Mouse (Mus musculus): Measurements from ENCODE around the gene Crlf1. TPM values are rescaled to one million over a fixed set of nuclear protein-coding genes. Genes with fewer than 3 reads are reported as not detected.

Gene Crlf1
- polyA plus RNA-seq, 1 experiment from 2014 or later: 30.7 TPM

- Histone ChIP-seq H3K27me3 (ENCODE audit: insufficient read depth, low read length) (no peaks in the 10 kb centered on the region), H3K4me1 (ENCODE audit: insufficient read depth, low read length) (peaks cover 11% of the 10 kb centered on the region), H3K27ac (ENCODE audit: low read length) (no peak overlapping the region), H3K36me3 (ENCODE audit: insufficient read depth, low read length) (no peaks in the 10 kb centered on the region), H3K9me3 (ENCODE audit: low read length) (no peaks in the 10 kb centered on the region), H3K9ac (replicated peaks; ENCODE audit: low read length) (0 out of 2 replicates have a peak overlapping the region, but pooled peaks have one; percentile 2), H3K4me3 (ENCODE audit: low read length) (no peak overlapping the region), H3K4me2 (replicated peaks; ENCODE audit: low read depth, low read length) (no peak overlapping the region)
- WGBS: 52% methylated on average over 5 of the region's 5 CpGs
- no peak for ATAC-seq (ENCODE audit: low FRiP score, low TSS enrichment)
Measured at GRCm38 (mm10) chr8:70467229-70467725, 25.7 kb upstream of the Crlf1 start.

- ATAC-seq (ENCODE audit: low FRiP score, low TSS enrichment): 0 out of 2 replicates have a peak, but pooled peaks have one; percentile 3
- H3K9me3 ChIP-seq (ENCODE audit: low read length): no peaks in the 10 kb centered on the region
- no peaks in the 10 kb centered on the region for H3K36me3 ChIP-seq (ENCODE audit: insufficient read depth, low read length)
- 50% methylated on average over 1 of the region's 1 CpGs for WGBS
- H3K4me2 ChIP-seq (replicated peaks; ENCODE audit: low read depth, low read length): no peak overlapping the region
- H3K27me3 ChIP-seq (ENCODE audit: insufficient read depth, low read length): no peaks in the 10 kb centered on the region
- H3K27ac ChIP-seq (ENCODE audit: low read length): no peak overlapping the region
- peaks cover 11% of the 10 kb centered on the region for H3K4me1 ChIP-seq (ENCODE audit: insufficient read depth, low read length)
- no peak overlapping the region for H3K9ac ChIP-seq (replicated peaks; ENCODE audit: low read length)
- H3K4me3 ChIP-seq (ENCODE audit: low read length): no peak overlapping the region
Measured at GRCm38 (mm10) chr8:70467907-70468306, 25.1 kb upstream of the Crlf1 start.

DNA sequence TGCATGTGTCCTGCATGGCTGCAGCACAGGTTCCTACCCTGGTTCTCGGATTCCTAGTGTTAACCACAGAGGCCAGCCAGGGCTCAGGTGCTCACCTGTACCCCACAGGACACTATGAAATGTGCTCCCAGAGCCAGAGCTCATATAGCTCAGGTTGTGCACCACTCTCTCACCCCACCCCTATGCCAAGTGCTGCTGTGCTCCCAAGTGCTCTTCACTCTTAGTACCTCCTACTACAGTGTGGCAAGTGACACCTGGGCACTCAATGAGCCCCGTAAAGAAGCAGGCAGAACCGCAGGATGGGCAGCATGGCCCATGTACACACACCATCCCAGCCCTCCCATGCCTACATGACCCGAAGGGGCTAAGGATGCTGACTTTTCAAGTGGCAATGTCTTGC is 24.2 kb upstream of the Crlf1 start:
- Histone ChIP-seq H3K27ac (ENCODE audit: low read length) (no peak overlapping the region), H3K4me2 (replicated peaks; ENCODE audit: low read depth, low read length) (no peak overlapping the region), H3K36me3 (ENCODE audit: insufficient read depth, low read length) (no peaks in the 10 kb centered on the region), H3K4me1 (ENCODE audit: insufficient read depth, low read length) (peaks cover 11% of the 10 kb centered on the region), H3K4me3 (ENCODE audit: low read length) (no peak overlapping the region), H3K27me3 (ENCODE audit: insufficient read depth, low read length) (no peaks in the 10 kb centered on the region), H3K9me3 (ENCODE audit: low read length) (no peaks in the 10 kb centered on the region), H3K9ac (replicated peaks; ENCODE audit: low read length) (no peak overlapping the region)
- WGBS: 79% methylated on average over 4 of the region's 4 CpGs
- ATAC-seq (ENCODE audit: low FRiP score, low TSS enrichment): no peak

- 57% methylated on average over 10 of the region's 10 CpGs for WGBS
- Histone ChIP-seq H3K9me3 (ENCODE audit: low read length) (no peaks in the 10 kb centered on the region), H3K9ac (replicated peaks; ENCODE audit: low read length) (no peak overlapping the region), H3K4me3 (ENCODE audit: low read length) (no peak overlapping the region), H3K4me2 (replicated peaks; ENCODE audit: low read depth, low read length) (no peak overlapping the region), H3K4me1 (ENCODE audit: insufficient read depth, low read length) (peaks cover 11% of the 10 kb centered on the region), H3K36me3 (ENCODE audit: insufficient read depth, low read length) (no peaks in the 10 kb centered on the region), H3K27me3 (ENCODE audit: insufficient read depth, low read length) (no peaks in the 10 kb centered on the region), H3K27ac (ENCODE audit: low read length) (no peak overlapping the region)
- ATAC-seq (ENCODE audit: low FRiP score, low TSS enrichment): no peak
Measured at GRCm38 (mm10) chr8:70469295-70469916, 23.6 kb upstream of the Crlf1 start.

- H3K4me3 ChIP-seq (ENCODE audit: low read length): no peak overlapping the region
- H3K4me1 ChIP-seq (ENCODE audit: insufficient read depth, low read length): peaks cover 11% of the 10 kb centered on the region
- H3K27ac ChIP-seq (ENCODE audit: low read length): no peak overlapping the region
- ATAC-seq (ENCODE audit: low FRiP score, low TSS enrichment): 0 out of 2 replicates have a peak, but pooled peaks have one; percentile 32
- no peaks in the 10 kb centered on the region for H3K27me3 ChIP-seq (ENCODE audit: insufficient read depth, low read length)
- no peaks in the 10 kb centered on the region for H3K36me3 ChIP-seq (ENCODE audit: insufficient read depth, low read length)
- no peaks in the 10 kb centered on the region for H3K9me3 ChIP-seq (ENCODE audit: low read length)
- no peak overlapping the region for H3K9ac ChIP-seq (replicated peaks; ENCODE audit: low read length)
- H3K4me2 ChIP-seq (replicated peaks; ENCODE audit: low read depth, low read length): no peak overlapping the region
- 80% methylated on average over 2 of the region's 2 CpGs for WGBS
Measured at GRCm38 (mm10) chr8:70469938-70470337, 23.0 kb upstream of the Crlf1 start.

DNA sequence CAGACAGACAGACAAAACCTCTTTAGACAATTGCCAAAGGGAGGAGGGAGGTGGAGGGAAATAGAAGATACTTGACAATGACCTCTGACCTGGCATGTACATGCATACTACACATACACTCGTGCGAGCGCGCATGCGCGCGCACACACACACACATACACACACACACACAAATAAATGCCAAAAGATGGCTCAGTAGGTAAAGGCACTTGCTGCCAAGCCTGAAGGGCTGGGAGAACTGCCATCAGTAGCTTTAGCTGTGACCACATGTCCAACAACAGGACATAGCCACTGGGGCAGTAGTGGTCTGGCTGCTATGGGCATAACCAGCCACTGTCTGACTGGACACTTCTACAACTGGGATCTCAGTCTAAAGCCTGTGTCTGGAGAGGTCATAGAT is 21.1 kb upstream of the Crlf1 start:
- H3K4me2 ChIP-seq (replicated peaks; ENCODE audit: low read depth, low read length): no peak overlapping the region
- ATAC-seq (ENCODE audit: low FRiP score, low TSS enrichment): no peak
- peaks cover 13% of the 10 kb centered on the region for H3K4me1 ChIP-seq (ENCODE audit: insufficient read depth, low read length)
- H3K9me3 ChIP-seq (ENCODE audit: low read length): no peaks in the 10 kb centered on the region
- H3K4me3 ChIP-seq (ENCODE audit: low read length): no peak overlapping the region
- WGBS: 93% methylated on average over 7 of the region's 7 CpGs
- H3K9ac ChIP-seq (replicated peaks; ENCODE audit: low read length): no peak overlapping the region
- H3K27ac ChIP-seq (ENCODE audit: low read length): no peak overlapping the region
- no peaks in the 10 kb centered on the region for H3K36me3 ChIP-seq (ENCODE audit: insufficient read depth, low read length)
- H3K27me3 ChIP-seq (ENCODE audit: insufficient read depth, low read length): no peaks in the 10 kb centered on the region

GRCm38 (mm10) chr8:70476333-70477268 is 16.4 kb upstream of the Crlf1 start, which contains the start of gene Klhl26:
Gene Klhl26, minus strand, starts transcription at chr8:70476968.
- peaks cover 16% of the 10 kb centered on the region for H3K4me1 ChIP-seq (ENCODE audit: insufficient read depth, low read length)
- no peaks in the 10 kb centered on the region for H3K9me3 ChIP-seq (ENCODE audit: low read length)
- H3K9ac ChIP-seq (replicated peaks; ENCODE audit: low read length): peak within 1 kb of the TSS; percentile 92
- no peaks in the 10 kb centered on the region for H3K36me3 ChIP-seq (ENCODE audit: insufficient read depth, low read length)
- WGBS: under 1% methylated on average over 52 of the region's 53 CpGs
- peak; percentile 91 for ATAC-seq (ENCODE audit: low FRiP score, low TSS enrichment)
- peak within 1 kb of the TSS; percentile 85 for H3K4me3 ChIP-seq (ENCODE audit: low read length)
- H3K27me3 ChIP-seq (ENCODE audit: insufficient read depth, low read length): peaks cover 11% of the 10 kb centered on the region; the same call in 1 of the 2 replicates
- H3K27ac ChIP-seq (ENCODE audit: low read length): peak within 1 kb of the TSS; percentile 72
- peak within 1 kb of the TSS; percentile 60 for H3K4me2 ChIP-seq (replicated peaks; ENCODE audit: low read depth, low read length)

GRCm38 (mm10) chr8:70477269-70477982 is 15.5 kb upstream of the Crlf1 start:
- Histone ChIP-seq H3K9me3 (ENCODE audit: low read length) (no peaks in the 10 kb centered on the region), H3K27me3 (ENCODE audit: insufficient read depth, low read length) (peaks cover 11% of the 10 kb centered on the region; the same call in 1 of the 2 replicates), H3K4me3 (ENCODE audit: low read length) (peak overlapping the region; percentile 85), H3K9ac (replicated peaks; ENCODE audit: low read length) (peak overlapping the region; percentile 18; the same call in 1 of the 2 replicates), H3K36me3 (ENCODE audit: insufficient read depth, low read length) (no peaks in the 10 kb centered on the region), H3K4me2 (replicated peaks; ENCODE audit: low read depth, low read length) (peak overlapping the region; percentile 60), H3K27ac (ENCODE audit: low read length) (peak overlapping the region; percentile 63), H3K4me1 (ENCODE audit: insufficient read depth, low read length) (peaks cover 16% of the 10 kb centered on the region)
- WGBS: 2% methylated on average over 21 of the region's 21 CpGs
- peak; percentile 57 for ATAC-seq (ENCODE audit: low FRiP score, low TSS enrichment)

- Histone ChIP-seq H3K4me1 (ENCODE audit: insufficient read depth, low read length) (peaks cover 12% of the 10 kb centered on the region; the same call in 1 of the 2 replicates), H3K36me3 (ENCODE audit: insufficient read depth, low read length) (no peaks in the 10 kb centered on the region), H3K9ac (replicated peaks; ENCODE audit: low read length) (no peak overlapping the region), H3K4me2 (replicated peaks; ENCODE audit: low read depth, low read length) (no peak overlapping the region), H3K4me3 (ENCODE audit: low read length) (no peak overlapping the region), H3K27ac (ENCODE audit: low read length) (no peak overlapping the region), H3K9me3 (ENCODE audit: low read length) (no peaks in the 10 kb centered on the region), H3K27me3 (ENCODE audit: insufficient read depth, low read length) (peaks cover 47% of the 10 kb centered on the region)
- no peak for ATAC-seq (ENCODE audit: low FRiP score, low TSS enrichment)
- 81% methylated on average over 3 of the region's 3 CpGs for WGBS
Measured at GRCm38 (mm10) chr8:70481908-70482307, 11.1 kb upstream of the Crlf1 start.

All from kidney, embryonic 16.5 days (tissue).